Mouse (Mus musculus) heart, adult 8-10 months (tissue): Measurements from ENCODE around the gene Tubgcp6. TPM values are rescaled to one million over a fixed set of nuclear protein-coding genes. Genes with fewer than 3 reads are reported as not detected.

Source experiments
- DNase-seq: peaks from one replicate; pipeline ENCODE4 v3.0.0; 2022; ENCODE audit warnings: low spot score
- total RNA-seq, 4 experiments: library from RNA; stranded (reverse); gene quantifications; 2 replicates each; pipeline ENCODE4 v1.2.4; 2022

Gene Tubgcp6
- 10 to 100 TPM in 1 of 4 experiments, 1 to 10 TPM in 3; 8.2 to 11.6 (median 9.0) TPM for total RNA-seq

DNA sequence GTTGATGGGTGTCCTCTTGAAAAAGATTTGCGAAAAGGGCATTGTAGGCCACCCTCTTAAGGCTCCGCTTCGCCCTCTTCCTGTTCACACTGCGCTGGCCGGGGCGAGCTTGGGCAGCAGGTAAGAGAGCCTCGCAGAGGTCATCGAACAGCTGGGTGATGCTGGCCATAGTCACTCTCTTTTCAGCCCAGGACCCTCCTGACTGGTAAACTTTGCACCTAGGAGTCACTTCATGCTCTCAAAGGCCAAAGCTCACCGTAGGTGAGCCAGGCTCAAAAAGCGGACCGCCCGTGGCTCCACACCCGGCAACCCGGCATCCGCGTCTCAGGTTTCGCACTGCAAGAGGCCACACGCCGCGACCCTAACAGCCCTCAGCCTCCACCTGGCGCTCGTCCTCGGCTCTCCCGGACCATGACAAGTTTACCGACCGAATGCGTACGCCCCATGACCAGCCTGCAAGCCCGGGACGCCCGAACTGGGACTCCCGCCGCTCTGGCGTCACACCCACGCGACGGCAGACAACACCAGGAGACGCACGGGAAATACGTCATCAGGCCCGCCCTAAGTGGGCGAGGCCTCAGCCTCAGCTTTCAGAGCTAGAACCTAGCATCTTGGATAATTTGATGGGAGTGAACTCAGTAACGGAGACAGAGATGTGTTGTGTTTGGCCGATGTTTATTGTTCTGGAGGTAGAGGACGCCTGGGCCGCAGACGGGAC lies at the start of gene Tubgcp6:
Tubgcp6 (minus strand) TSS at position 464 of the 718 bp plus-strand sequence.
- DNase-seq = peak; percentile 96

DNA sequence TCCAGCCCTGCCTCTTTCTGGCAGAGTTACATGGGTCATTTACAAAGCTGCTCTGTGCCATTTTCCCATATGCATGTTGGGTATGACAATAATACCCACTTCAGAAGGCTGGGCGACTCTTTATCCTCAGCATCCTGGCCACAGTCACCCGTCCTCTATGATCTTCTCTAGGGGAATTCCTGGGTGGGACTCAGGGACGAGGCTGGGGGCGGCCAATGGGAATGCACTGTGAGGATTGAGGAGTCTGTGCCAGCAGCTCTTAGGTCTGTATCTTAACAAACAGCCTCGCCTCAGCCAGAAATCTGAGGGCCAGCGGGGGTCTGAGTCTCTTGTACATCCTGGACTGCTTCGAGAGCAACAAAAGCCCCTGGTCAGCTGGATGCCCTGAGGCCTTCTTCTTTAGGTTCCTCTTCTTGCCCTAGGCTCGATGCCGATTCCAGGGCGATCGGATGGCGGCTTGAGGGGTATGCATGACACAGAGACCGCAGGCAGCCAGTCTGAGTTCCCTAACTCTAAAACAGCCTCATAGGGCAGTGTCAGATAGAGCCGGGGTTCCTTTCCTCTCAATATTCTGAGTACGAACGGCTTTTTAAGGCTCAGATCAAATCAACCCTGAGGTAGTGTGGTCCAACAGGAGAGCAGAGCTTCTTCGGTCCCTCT lies 49.5 kb upstream of the Tubgcp6 start:
- no peak for DNase-seq

- DNase-seq = no peak
These were observed 48.7 kb upstream of the Tubgcp6 start for GRCm38 (mm10) chr15:89171526-89172051.

DNA sequence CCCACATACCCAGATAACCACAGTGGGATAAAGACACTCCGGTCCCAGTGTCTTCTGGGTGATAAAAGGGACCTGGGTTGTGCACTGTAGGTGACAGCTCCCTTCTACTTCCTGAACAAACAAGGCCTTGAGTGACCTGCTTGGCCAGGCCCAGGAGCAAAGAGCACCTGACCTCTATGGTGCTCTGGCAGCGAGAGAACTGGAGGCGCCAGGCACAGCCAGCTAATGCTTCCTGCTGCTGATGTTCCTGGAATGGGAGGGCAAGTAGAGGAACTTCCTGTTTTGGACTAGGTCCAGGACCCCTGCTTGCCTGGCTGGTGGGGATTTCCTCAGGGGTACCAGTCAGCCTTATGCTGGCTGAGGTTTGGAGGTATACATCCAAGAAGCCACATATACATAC lies 47.2 kb upstream of the Tubgcp6 start:
- no peak for DNase-seq

GRCm38 (mm10) chr15:89169431-89169830 lies 46.5 kb upstream of the Tubgcp6 start:
- peak; percentile 82 for DNase-seq

DNA sequence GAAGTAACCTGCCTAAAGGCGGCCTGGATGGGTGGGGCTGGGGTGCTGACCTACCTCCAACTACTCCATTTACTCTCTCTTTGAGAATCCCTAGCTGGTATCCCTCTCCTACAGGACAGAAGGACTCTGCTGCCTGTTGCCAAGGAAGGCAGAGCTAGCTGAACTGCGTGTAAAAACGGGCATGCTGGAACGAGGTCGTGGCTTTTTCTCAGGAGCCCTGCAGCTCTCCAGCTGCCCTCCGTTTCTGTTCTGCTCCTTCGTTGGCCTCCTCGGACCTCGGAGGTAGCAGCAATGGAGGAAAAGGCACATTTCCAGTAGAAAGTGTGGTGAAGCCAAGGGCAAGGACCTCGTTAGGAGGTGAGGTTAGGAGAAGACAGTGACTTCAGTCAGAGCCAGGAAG lies 46.0 kb upstream of the Tubgcp6 start:
- DNase-seq = no peak

GRCm38 (mm10) chr15:89165478-89165877 lies 42.6 kb upstream of the Tubgcp6 start:
- DNase-seq = no peak

GRCm38 (mm10) chr15:89161397-89161796 lies 38.5 kb upstream of the Tubgcp6 start:
- DNase-seq = no peak

DNA sequence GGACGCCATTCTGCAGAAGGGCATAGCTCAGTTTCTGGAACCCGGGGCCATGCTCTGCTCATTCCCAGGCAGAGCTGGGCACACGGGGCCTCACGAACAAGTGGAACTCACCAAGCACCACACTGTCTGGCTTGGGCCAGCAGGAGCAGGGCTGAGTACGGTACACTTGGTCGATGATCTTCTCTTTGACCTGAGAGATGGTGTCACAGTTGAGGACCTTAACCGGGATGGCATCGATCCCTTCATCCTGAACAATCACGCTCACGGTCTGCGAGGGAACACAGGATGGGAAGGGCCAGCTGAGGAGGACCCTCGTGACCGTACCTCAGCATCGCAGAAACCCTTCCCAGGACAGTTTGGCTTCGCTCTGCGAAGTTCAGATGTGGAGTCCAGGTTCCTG lies 35.6 kb upstream of the Tubgcp6 start:
- no peak for DNase-seq

DNA sequence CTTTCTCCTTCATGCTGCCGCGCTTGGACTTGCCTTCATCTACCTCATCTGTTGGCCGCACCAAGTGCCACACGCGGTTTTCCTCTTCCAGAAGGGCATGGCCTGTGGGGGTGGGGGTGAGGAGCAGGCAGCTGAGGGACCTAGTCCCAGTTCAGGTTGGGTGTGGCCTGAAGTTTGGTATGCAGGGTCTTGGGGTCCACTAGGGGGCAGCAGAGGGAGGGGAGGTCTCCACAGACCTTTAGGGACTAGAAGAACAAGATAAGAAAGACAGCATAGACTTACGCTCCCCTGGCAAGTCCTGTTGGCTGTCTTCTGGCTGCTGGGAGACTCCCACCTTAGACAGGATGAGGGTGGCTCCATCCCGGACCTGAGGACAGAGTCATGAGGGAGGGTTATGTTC lies 35.0 kb upstream of the Tubgcp6 start:
- DNase-seq = peak; percentile 67

GRCm38 (mm10) chr15:89152312-89152711 lies 29.4 kb upstream of the Tubgcp6 start:
- DNase-seq = no peak

DNA sequence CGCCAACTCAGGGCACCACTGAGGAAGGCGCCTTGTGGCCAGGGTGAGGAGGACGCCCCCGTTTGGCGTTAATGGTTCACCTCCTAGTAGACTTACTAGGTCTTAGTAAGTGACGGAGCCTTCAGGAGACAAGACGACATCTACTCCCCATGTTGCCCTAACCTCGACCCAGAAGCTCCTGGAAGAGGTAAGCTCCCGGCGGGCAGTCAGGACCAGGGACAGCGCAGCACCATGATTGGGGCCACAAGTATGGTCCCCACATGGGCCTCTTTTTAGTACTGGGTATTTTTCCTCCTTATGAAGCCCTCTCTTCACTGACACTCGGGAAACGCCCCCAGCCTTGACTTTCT lies 27.1 kb upstream of the Tubgcp6 start:
- no peak for DNase-seq

DNA sequence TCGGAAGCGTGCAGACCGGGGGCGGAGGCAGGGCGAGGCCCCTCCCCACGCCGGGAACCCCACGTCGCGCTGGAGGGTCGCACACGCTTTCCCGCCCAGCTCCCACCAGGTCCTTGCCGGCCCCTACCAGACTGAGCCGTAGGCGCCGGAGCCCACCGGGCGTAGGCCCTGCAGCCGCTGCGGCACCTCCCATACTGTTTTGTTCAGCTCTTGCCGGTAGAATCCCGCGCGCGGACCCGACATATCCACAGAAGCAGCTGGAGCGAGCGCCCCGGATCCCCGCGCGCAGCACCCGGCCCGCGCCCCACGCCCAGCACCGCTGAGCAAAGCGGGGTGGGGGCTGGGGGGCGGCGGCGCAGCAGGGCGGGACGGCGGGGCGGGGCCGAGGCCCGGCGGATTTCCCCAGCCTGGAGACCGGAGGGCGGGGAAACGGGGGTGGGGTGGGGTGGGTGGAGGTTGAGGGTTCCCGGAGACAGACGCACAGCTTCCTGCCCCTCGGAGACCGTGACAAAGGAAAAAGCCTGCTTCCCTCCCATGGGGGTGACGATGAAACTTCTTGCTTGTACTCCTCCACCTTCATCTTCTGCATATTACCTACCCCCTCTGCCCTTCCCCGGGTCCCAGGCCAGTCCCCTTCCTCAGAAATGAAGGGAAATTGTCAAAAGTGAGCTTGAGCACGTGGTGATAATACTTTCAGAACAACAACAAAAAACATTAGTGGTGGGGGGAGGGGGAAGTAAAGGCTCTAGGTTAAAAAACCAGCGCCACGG lies 26.5 kb upstream of the Tubgcp6 start, which contains the start of gene Mapk11:
Mapk11 (minus strand) TSS at position 358 of the 770 bp plus-strand sequence.
- peak; percentile 50 for DNase-seq

GRCm38 (mm10) chr15:89148496-89149270 lies 25.8 kb upstream of the Tubgcp6 start:
- no peak for DNase-seq

GRCm38 (mm10) chr15:89147895-89148294 lies 25.0 kb upstream of the Tubgcp6 start:
- DNase-seq = no peak

DNA sequence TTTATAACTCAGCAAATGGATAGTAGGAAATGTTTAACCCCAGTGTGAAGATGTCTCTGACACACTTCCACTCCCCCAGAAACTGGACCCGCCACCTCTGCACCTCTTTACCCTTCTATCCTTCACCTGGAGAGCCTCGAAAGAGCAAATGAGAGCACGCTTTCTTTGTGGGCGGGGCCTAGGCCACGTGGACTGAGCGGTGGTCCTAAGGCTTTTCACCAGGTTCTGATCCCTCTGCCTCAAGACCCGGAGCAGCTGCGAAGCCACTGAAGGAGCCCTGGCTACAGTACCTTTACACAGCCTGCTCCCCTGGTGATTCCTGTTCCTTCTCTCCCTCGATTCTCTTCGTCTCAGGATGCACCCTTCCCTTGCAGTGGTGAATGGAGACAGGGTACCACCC lies 24.5 kb upstream of the Tubgcp6 start:
- DNase-seq = no peak

- no peak for DNase-seq
These were observed 24.1 kb upstream of the Tubgcp6 start for GRCm38 (mm10) chr15:89147024-89147423.

- no peak for DNase-seq
These were observed 23.6 kb upstream of the Tubgcp6 start for GRCm38 (mm10) chr15:89146537-89146936.

DNA sequence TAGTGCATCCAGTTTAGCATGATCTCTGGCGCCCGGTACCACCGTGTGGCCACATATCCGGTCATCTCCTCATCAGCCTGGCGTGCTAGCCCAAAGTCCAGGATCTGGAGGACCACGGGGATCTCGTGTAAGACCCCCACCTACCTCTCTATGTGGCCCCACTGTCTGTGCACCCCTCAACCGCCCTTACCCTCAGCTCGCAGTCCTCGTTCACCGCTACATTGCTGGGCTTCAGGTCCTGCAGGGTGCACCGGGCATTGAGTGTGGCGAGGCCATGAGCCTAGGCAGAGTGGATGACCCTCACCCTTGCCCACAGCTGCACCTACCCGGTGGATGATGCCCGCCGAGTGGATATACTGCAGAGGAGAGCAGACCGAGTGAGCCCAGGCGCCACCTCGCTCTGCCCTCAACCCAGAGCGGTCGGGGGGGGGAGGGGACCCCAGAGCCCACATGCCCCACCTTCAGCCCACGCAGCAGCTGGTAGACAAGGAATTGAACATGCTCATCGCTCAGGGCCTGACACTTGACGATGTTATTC lies 23.0 kb upstream of the Tubgcp6 start:
- no peak for DNase-seq

- DNase-seq = no peak
These were observed 22.1 kb upstream of the Tubgcp6 start for GRCm38 (mm10) chr15:89144965-89145364.

DNA sequence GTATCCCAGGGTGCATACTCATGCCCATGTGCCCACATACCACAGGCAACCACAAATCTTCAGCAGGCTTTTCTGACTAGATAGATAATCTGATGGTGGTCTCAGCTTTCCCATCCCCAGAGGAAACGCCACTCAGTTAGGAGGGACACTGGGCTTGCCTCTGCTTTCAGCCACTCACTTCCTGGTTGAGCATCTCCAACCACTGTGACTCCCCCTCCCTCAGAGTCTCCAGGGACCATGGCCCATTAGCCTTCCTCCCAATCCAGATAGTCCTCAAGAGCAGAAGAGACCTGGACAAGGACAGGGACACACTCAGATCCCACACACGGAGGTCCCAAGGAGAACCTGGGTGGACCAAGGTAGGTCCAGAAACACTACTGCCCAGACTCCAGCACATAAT lies 20.2 kb upstream of the Tubgcp6 start:
- no peak for DNase-seq
